Mouse (Mus musculus) CD4-positive, CD25-positive, alpha-beta regulatory T cell, adult 4 months (primary cell): ENCODE results near the gene Ndufs7. TPM values are rescaled to one million over a fixed set of nuclear protein-coding genes. Genes with fewer than 3 reads are reported as not detected.
"Not testable (repeated sequence)": the region's sequence is repeated elsewhere in the genome, so short reads cannot be mapped to it uniquely, and the experiment has no call there.

Experiments
- ATAC-seq: one replicate; pipeline ENCODE4 v1.8.0; 2017
- polyA plus RNA-seq, 2 experiments: library from polyadenylated mRNA; unstranded; fragments of 100-300 nt; shearing (Covaris generic); gene quantifications; one replicate each; pipeline ENCODE4 v1.2.1; 2017

Gene Ndufs7
- polyA plus RNA-seq, 2 experiments from 2014 or later, result 231 to 237 TPM

DNA sequence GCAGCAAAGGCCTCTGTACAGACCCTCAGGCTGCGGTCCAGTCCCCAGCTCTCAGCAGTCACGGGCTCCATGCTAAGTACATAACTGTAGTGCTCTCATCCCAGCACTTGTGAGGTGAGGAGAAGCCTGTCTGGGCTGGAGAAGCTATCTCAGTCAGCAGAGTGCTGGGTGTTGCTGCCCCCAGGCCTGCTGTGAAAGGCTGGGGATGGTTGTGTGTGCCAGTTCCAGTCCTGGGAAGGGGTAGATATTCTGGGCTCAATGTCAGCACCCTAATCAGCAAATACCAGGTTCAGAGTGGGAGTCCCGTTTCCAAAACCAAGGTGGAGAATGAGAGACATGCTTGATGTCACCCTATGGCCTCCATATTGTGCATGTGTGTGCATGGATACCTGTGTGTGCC, 6.3 kb upstream of the Ndufs7 start:
- ATAC-seq, result no peak

DNA sequence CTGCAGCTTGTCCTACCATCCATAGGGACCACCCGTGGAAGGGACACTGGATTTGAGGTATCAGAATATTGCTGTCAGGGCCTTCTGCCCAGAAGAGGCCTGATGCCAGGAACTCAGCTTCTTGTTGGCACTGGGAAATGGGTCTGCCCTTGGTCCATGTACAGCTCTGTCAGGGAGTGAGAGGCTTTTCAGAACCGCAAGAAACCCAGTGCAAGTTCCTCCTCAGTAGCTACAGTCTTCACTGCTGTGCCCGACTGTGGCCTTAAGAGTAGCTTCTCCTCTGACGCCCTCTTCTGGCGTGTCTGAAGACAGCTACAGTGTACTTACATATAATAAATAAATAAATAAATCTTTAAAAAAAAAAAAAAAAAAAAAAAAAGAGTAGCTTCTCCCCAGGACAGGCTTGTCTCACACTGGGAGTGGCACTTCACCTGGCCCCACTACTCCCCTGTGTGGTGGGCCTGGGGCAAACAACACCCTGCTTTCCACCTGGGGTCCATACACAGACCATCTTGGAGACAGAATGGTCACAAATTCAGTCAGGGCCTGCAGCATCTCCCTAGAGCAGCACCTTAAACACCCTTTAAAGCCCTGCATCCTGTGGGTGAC, 4.0 kb upstream of the Ndufs7 start:
- ATAC-seq, result no peak

- no peak for ATAC-seq
These were observed 3.3 kb upstream of the Ndufs7 start for GRCm38 (mm10) chr10:80245600-80245999.

GRCm38 (mm10) chr10:80247849-80248248, 1.1 kb upstream of the Ndufs7 start:
- ATAC-seq, result no peak

DNA sequence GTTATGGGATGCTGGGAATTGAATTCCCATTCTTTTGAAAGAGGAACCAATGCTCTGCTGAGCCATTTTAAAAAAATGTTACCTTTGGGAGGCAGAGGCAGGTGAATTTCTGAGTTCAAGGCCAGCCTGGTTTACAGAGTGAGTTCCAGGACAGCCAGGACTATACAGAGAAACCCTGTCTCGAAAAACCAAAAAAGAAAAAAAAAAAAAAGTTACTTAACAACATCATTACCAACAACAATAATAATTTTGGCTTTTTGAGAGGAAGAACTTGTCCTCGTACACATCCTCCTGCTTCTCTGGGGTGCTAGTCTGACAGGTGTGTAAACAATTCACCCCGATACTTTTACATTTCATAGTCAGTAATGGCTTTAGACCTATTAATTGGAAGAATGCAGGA, 484 bp upstream of the Ndufs7 start:
- not testable (repeated sequence) for ATAC-seq

- ATAC-seq, result no peak
These were observed 1.1 kb downstream of the Ndufs7 start for GRCm38 (mm10) chr10:80250059-80250458.

- ATAC-seq, result no peak
These were observed 1.7 kb downstream of the Ndufs7 start for GRCm38 (mm10) chr10:80250573-80250972.

GRCm38 (mm10) chr10:80252011-80252410, 3.1 kb downstream of the Ndufs7 start:
- ATAC-seq, result no peak

- no peak for ATAC-seq
These were observed 3.8 kb downstream of the Ndufs7 start for GRCm38 (mm10) chr10:80252493-80253274.

- no peak for ATAC-seq
These were observed 4.6 kb downstream of the Ndufs7 start for GRCm38 (mm10) chr10:80253551-80253950.

DNA sequence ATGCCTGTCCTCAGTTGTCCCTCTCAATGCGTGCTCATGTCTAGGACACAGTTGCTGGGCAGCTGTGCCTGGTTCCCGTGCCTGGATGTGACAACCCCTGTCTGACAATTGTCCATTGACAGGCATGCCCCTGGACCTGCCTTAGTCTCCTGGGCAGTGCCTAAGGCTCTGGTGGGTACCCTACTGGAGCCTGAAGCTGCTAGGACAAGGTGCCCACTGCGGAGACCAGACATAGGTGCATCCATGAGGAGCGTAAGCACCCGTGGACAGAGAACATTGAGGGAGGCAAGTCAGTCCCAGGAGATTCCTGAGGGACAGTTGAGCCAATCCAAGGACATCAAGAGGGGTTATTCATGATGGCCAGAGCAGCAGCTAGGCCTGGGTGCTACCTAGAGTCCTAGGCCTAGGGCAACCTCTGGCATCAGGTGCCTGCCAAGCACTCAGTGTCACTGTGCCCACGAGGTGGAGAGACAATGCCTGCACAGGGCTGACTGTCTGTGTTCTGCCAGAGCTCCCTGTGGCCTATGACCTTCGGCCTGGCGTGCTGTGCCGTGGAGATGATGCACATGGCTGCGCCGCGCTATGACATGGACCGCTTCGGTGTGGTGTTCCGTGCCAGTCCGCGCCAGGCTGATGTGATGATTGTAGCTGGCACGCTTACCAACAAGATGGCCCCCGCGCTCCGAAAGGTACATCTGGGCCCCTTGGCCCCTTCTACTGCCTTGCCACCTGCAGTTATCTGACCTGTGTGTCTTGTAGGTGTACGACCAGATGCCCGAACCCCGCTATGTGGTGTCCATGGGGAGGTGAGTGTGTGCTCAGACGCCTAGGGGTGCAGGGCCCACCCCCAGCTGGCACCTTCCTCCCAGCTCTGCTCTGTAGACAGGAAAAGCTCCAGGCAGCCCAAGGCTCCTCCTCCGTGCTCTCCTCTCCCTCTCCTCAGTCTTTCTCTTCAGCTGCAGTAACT, 5.7 kb downstream of the Ndufs7 start:
- no peak for ATAC-seq

- no peak for ATAC-seq
These were observed 7.1 kb downstream of the Ndufs7 start for GRCm38 (mm10) chr10:80255881-80256535.

DNA sequence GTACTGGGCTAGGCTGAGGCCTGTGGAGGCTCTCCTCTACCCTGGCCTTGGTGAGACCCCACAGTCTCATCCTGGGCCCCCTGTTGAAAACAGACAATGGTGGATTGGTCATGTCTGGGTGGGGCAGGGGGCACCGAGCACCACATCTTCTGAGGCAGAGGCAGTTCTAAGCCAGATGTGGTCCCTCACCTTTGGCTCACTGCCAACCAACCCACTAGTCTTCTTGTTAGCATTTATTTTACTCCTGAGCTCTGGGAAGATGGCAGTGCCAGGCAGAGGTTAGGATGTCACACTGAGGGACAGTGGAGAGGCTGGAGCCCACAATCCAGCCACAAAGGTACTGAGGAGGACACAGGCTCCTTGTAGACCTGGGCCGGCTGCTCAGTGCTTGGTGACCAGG, 9.0 kb downstream of the Ndufs7 start:
- ATAC-seq, result no peak

DNA sequence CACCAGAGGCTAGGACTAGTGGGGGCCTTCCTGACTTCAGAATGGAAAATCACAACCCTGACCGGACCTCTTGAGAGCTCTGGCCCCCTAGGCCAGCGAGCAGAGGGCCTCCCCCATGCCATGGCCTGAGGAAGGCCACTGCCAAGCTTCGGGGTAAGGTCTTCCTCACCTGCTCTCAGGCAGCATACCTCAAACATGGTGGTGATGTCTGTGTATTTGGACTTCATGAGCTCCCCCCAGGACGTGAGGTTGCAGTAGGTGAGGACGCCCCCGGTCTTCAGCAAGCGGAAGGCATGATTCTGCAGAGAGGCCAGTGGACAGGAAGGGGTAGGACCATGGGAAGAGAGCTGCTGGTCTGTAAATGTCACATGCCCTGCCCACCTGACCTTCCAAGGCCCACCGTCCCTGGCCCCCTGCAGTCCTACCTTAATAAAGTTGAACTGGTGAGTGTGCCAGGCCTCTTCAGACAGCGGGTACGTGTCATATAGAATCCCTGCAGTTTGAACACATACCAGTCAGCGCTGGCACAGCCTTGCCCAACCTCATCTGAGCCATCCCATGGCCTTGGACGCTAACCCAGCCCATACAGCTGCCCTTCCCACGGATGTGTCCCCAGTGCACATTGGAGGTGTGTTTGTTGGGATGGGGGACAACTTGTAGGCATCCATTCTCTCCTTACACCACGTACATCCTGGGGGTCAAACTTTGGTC, 10.0 kb downstream of the Ndufs7 start:
- no peak for ATAC-seq

DNA sequence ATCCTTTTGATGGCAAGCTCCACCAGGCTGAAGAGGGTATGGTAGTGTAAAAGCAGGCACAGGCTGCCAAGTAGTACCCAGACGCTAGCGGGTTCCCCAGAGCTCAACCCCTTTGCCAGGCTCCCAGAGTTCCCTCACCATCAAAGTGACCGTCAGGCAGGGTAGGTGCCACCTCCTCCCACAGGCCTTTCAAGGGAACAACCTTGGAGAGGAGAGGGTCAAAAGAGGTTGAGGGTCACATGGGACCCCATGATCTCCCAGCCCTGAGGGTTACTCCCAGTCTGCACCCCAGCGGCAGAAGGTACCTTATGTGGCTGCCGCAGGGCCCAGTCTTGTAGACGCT, 10.5 kb downstream of the Ndufs7 start:
- no peak for ATAC-seq

DNA sequence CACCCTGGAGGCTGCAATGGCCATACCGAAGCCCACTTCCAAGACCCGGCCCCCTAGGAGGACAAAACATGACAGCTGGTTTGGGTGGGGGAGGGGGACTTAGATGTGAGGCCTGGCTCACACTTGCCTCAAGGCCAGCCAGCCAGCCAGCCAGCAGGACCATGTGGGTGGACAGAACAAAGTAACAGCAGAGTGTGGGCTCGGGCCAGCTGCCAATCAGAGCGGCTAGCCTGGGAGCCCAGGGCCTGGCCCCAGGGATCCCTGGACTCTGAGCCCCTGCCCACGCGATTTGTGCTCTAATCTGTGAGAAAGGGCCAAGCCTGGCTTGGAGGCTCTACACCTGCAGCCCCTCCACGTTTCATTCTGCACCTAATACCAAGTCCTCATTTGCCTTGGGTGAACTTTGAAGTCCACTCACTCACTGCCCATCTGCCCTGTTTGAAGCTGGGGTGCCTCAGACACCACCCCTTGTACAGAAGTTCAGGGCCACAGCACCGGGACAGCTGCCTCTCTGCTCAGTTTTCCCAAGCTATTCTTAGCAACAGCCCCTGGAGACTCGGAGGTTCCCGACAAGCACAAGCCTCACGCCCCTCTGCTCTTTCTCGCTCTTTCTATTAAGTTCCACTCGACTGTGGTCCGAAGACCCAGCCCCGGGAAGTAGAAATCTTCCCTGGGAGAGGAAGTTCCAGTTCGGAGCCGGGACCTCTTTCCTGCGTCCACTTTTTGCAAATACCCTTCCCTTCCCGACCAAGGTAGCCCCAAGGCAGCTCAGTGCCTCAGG, 11.1 kb downstream of the Ndufs7 start:
- no peak for ATAC-seq

- ATAC-seq, result peak; percentile 68
These were observed 12.0 kb downstream of the Ndufs7 start, which contains the start of the genes Gamt and Dazap1 for GRCm38 (mm10) chr10:80260642-80261584. Gene Gamt, minus strand, starts transcription at chr10:80261012. Gene Dazap1, plus strand, starts transcription at chr10:80261486.

GRCm38 (mm10) chr10:80261585-80261968, 12.7 kb downstream of the Ndufs7 start:
- peak; percentile 19 for ATAC-seq

DNA sequence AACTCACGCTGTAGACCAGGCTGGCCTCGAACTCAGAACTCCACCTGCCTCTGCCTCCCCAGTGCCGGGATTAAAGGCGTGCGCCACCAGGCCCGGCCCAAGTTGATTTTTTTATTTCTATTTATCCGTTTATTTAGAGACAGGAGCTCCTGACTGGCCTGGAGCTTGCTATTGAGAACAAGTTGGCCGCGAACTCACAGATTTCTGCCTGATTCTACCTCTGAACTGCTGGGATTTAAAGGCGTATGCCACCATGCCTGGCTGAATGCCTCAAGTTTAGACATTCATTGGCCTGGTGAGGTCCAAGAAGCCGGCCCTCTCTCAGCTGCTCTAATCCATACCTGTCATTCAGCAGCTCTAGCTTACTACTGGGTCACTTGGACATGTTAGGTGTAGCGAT, 13.2 kb downstream of the Ndufs7 start:
- no peak for ATAC-seq

DNA sequence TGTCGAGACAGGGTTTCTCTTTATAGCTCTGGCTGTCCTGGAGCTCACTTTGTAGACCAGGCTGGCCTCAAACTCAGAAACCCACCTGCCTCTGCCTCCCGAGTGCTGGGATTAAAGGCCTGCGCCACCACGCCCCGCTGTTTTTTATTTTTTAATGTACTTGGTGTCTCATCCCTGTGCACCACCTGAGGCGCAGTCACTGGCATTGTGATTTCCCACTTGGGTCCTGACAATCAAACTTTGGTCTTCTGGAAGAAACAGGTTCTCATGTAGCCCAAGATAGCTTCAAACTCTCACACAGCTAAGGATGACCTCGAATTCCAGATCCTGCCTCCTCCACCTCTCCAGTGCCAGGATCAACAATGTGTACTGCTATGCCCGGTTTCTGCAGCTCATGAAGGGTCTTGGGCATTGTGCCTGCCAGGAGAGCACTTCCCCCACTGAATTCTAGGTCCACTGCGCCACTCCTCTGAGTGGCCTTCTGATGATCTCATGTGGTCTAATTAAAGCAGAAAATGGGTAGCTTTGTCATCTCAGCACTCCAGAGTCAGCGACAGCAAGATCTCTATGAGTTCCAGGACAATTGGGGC, 13.9 kb downstream of the Ndufs7 start:
- ATAC-seq, result no peak
